In the genomic region with DNA sequence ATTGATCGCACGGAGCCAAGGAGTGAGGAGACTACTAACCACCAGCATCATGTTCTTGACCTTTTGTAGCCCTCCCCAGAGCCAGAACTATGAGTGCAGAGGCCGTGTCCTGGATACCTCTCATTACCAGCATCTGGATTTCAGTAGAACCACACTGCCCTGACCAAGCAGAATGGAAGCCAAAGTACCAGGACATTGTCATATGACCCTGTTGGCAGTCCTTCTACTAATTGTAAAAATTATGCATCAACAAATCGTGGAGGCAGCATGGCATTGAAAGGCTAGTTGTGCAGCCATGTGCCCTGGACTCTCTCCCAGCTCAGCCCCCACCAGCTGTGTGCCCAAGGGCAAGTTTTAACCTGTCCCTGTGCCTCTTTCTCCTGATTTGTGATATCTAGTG, we compare ENCODE assay signal across 23 mouse cellular contexts.
A peak's percentile ranks its signal among the peaks of the same experiment; 100 is the strongest.
DNase-seq lines count a peak whose midpoint lies in the region; ATAC-seq lines count a peak whose summit lies in the region.
"Had no signal": no experiment of that assay in that cellular context is flagged by ENCODE, and none has a peak within 500 bp of the region (broad histone marks: within the 10 kb centered on the region; RNA-seq: fewer than 3 reads in every experiment).

No protein-coding gene starts in this region.

- no peak overlapping the region for H3K4me2 ChIP-seq in kidney, embryonic 15.5 days
- H3K4me2 ChIP-seq: embryonic facial prominence, embryonic 12.5 days; heart, embryonic 11.5 days; heart, embryonic 15.5 days; hindbrain, embryonic 13.5 days had no signal

- H3K4me1 ChIP-seq in kidney, embryonic 15.5 days = no peaks in the 10 kb centered on the region
- H3K4me1 ChIP-seq: embryonic facial prominence, embryonic 12.5 days; heart, embryonic 15.5 days; hindbrain, embryonic 13.5 days had no signal

- H3K36me3 ChIP-seq in kidney, embryonic 15.5 days = no peaks in the 10 kb centered on the region
- H3K36me3 ChIP-seq: embryonic facial prominence, embryonic 12.5 days; G1E; heart, embryonic 15.5 days; hindbrain, embryonic 13.5 days had no signal

- 0 out of 2 replicates have a peak, but pooled peaks cover 3% of the 10 kb centered on the region for H3K9me3 ChIP-seq in kidney, embryonic 15.5 days (replicated peaks)
- H3K9me3 ChIP-seq: embryonic facial prominence, embryonic 12.5 days; heart, embryonic 15.5 days; hindbrain, embryonic 13.5 days had no signal

- H3K27ac ChIP-seq in kidney, embryonic 15.5 days = no peak overlapping the region
- H3K27ac ChIP-seq: embryonic facial prominence, embryonic 12.5 days; heart, adult 2 months; heart, embryonic 15.5 days; hindbrain, embryonic 13.5 days; hindbrain, postnatal 0 days had no signal

- no peak overlapping the region for H3K9ac ChIP-seq in kidney, embryonic 15.5 days
- H3K9ac ChIP-seq: embryonic facial prominence, embryonic 12.5 days; heart, embryonic 15.5 days; hindbrain, embryonic 13.5 days had no signal

- DNase-seq in adrenal gland, adult (ENCODE audit: inconsistent age in 2 of 2, low spot score in 1 of 2) = peak; percentile 44 to 76
- no peak for DNase-seq in adrenal gland, postnatal 10 days
- DNase-seq in kidney, adult 11 months = peak; percentile 71
- no peak for DNase-seq in kidney, postnatal 4 days
- DNase-seq in kidney, adult 9 months = peak; percentile 73
- peak; percentile 34 for DNase-seq in right cerebral cortex, adult 18-20 months
- DNase-seq in right cerebral cortex, postnatal 25 days = no peak
- DNase-seq: B cell, adult 2 months; cerebellum, adult 11-12 months; cerebellum, adult 9-10 months; cerebellum, postnatal 25 days; gastrocnemius, postnatal 10 days; heart, adult 2 months; heart, postnatal 14 days had no signal

- WGBS in kidney, embryonic 15.5 days = 73% methylated on average over 4 of the region's 4 CpGs

- H3K4me3 ChIP-seq in kidney, embryonic 15.5 days (replicated peaks) = no peak overlapping the region
- H3K4me3 ChIP-seq: embryonic facial prominence, embryonic 12.5 days; heart, adult 2 months; heart, embryonic 15.5 days; hindbrain, embryonic 13.5 days had no signal

- H3K27me3 ChIP-seq in kidney, embryonic 15.5 days = no peaks in the 10 kb centered on the region
- H3K27me3 ChIP-seq: embryonic facial prominence, embryonic 12.5 days; heart, embryonic 15.5 days; hindbrain, embryonic 13.5 days had no signal

- no peak for ATAC-seq in kidney, embryonic 15.5 days (replicated peaks; ENCODE audit: low FRiP score)
- ATAC-seq: CD4-positive, CD25-positive, alpha-beta regulatory T cell, adult 4 months; forebrain, embryonic 16.5 days; hindbrain, postnatal 0 days had no signal

Comparison
In these comparisons a context has a peak if more than half of its experiments do, and no peak if none do; other contexts are left out.
1. DNase-seq: peak in adrenal gland, adult (2 of 2), kidney, adult 11 months (single experiment), kidney, adult 9 months (single experiment) and right cerebral cortex, adult 18-20 months (single experiment); none in adrenal gland, postnatal 10 days (single experiment), kidney, postnatal 4 days (0 of 2) and right cerebral cortex, postnatal 25 days (single experiment).